Mouse (Mus musculus): ENCODE data around the gene Hoxd11.

GRCm38 (mm10) chr2:74726551-74726950, 47.2 kb downstream of the Hoxd11 start, which contains the start of gene Gm28230:
- TF ChIP-seq TAL1 (IDR thresholded peaks at IDR 0.05; ENCODE audit: low read length) (no peak), GATA1 (IDR thresholded peaks at IDR 0.05; ENCODE audit: low read length) (no peak)
